Mouse (Mus musculus): ENCODE data around the gene Ttc7.

The Ttc7 gene

GRCm38 (mm10) chr17:87282706-87283053, at the start of gene Ttc7:
Gene Ttc7 (plus strand): TSS chr17:87282886.
- in situ Hi-C loops (cut with MboI, MseI) = loop anchor here in 1 of 2 experiments (5.0 kb wide), 1 partner anchor 560 kb away; no protein-coding TSS in a partner anchor

- in situ Hi-C loops (cut with MboI, MseI) = loop anchor here in 1 of 2 experiments (10.0 kb wide), 1 partner anchor 670 kb away; no protein-coding TSS in a partner anchor
Observed at GRCm38 (mm10) chr17:87235019-87235418, 47.7 kb upstream of the Ttc7 start.

DNA sequence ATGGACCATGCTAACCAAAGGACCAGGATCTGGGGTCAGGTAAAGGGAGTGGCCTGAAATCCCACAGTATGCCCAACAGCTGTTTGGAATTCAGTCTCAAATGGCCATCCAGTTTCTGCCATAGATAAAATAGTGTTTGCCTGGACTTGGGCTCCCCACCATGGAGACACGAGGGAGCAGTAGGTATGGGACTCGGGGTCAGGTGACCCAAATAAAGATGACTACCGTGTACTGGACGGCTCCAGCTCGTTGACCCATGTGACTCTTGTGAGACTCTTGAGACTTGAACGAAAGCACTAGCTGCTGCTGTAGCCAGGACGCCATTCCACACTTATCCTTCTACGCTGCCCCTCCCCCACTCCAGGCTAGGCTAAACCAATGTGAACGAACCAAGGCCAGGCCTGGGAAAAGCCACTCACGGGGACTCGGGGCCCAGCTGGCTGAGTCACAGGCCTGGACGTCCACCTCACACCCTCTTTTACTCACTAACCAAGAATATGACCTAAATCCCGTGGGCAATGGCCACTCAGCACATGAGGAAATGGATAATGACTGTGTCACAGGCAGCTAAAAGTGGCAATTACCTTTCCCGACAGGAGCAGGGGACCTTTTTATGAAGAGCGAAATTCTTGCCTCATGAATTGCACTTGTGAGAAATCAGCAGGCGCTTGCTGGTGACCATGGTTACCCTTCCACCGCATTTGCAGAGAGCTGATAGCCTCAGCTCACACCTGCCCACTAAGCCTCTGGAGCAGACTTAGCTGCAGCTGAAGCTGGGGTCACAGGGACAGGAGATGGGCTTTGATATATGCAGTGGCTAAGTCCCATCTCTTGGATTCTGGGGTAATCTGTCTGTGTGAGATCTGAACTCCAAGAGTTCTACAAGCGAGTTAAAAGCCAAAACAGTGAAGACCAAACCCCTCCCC, 45.7 kb upstream of the Ttc7 start:
- in situ Hi-C loops (cut with MboI, MseI) = loop anchor here in 1 of 2 experiments (10.0 kb wide), 1 partner anchor 668 kb away; no protein-coding TSS in a partner anchor

DNA sequence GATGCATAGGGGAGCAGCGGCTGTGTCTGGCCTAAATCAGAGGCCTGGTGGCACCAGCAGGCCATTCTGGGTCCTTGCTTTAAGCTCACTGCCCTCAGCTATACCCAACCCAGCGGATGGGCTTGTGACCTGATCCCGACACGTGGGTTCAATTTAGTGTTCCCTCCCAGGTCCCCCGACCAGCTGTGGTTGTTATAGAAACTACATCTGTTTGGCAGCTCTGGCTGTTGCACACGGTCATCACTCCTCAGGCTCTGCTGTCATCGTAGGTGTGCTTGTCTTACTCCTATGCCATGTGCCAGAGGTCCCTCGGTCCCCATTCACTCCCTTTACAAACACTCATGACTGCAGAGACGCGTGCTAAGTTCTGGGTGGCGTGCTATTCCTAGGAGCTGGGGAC, 44.9 kb upstream of the Ttc7 start:
- in situ Hi-C loops (cut with MboI, MseI) = loop anchor here in 1 of 2 experiments (10.0 kb wide), 1 partner anchor 667 kb away; no protein-coding TSS in a partner anchor

DNA sequence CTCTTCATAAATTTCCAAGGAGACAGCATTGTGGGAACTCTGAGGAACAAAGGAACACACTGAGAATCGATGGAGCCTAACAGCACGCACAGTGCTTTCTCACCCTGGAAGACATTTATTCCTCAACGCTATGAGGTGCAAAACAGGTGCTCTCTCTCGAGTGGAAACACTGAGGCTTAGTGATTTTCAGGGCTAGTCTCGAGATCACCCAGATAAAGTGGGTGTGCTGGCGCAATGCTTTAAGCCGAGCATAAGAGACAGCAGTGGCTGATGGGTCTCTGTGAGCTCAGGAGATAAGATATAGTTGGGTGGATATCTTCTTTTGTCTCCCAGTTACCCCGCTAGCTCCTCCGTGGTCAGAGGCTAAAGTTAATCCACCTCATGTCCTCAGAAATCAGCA, 36.6 kb upstream of the Ttc7 start:
- in situ Hi-C loops (cut with MboI, MseI) = no loop called here

DNA sequence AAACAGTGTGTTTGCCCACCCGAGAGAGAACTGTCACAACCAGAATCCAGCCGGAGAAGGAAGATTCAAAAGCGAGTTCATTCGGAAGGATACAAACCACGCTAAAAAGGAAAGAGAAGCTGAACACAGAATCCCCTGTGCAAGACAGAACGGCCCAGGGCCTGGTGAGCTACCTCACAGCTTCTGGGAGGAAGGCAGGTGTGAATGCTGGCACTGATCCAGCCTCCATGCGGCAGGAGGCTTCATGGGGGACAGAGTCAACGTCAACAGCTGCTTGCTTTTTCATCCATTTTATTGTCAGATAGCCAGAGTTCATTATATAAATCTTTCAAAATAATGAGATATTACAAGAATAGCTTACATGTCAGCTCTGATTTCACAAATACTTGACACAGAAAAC, 28.3 kb upstream of the Ttc7 start:
- in situ Hi-C loops (cut with MboI, MseI) = loop anchor here (5.0 kb wide), 2 partner anchors 212 to 337 kb away; partner anchors contain the start of gene Tmem247 (in 2 of the 2)

DNA sequence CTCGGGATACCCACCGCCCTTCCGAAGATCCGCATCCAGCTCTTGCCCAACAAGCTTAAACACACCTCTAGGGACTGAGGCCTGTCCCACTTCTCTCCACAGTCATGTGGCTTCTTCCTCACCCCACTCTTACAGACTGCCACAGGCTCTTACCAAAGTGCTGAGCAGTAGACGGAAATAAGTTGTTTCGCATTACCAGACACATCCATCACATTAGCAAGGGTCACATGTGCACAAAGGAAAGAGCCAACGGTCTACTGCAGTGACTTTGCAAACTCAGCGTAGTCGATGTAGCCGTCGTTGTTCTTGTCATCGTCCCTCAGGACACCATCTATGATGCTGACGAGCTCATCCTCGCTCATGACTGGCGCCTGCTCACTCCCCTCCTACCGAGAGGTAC, 27.0 kb upstream of the Ttc7 start:
- in situ Hi-C loops (cut with MboI, MseI) = no loop called here

- in situ Hi-C loops (cut with MboI, MseI) = no loop called here
Observed at GRCm38 (mm10) chr17:87263401-87263800, 19.3 kb upstream of the Ttc7 start.

DNA sequence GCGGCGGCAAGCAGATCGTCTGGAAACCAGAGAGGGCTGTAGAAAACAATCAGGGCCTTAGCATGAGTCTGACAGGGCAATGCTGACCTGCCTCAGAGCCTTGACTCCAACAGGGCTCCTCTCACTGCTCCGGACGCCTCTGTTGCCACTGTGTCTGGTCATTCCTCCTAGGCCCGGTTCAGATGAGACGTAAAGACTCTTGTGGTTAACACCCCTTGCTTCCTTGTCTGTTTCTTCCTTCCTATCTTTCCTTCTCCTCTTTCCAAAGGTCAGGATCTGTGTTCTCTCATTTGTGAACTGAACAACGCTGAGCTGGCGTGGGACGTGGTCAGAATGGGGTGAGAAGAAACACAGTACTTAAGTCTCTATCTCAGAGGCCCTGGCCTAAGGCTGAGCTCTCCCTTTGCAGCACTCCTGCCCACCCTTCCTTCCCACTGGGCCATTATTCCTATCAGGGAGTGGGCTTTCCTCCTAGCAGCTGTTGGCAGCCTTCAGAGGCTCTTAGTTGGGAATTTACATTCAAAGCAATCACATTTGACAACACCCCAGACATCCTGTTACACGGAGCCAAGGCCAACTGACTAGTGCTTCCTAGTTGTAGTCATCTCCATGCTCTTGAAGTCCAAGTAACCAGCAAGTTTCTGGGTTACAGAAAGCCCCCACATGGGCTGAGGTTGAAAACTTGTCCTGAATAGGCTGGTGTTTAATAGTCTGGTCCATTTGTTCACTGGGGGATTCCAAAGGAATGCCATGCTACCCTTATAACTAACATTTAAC, 18.4 kb upstream of the Ttc7 start:
- in situ Hi-C loops (cut with MboI, MseI) = no loop called here

DNA sequence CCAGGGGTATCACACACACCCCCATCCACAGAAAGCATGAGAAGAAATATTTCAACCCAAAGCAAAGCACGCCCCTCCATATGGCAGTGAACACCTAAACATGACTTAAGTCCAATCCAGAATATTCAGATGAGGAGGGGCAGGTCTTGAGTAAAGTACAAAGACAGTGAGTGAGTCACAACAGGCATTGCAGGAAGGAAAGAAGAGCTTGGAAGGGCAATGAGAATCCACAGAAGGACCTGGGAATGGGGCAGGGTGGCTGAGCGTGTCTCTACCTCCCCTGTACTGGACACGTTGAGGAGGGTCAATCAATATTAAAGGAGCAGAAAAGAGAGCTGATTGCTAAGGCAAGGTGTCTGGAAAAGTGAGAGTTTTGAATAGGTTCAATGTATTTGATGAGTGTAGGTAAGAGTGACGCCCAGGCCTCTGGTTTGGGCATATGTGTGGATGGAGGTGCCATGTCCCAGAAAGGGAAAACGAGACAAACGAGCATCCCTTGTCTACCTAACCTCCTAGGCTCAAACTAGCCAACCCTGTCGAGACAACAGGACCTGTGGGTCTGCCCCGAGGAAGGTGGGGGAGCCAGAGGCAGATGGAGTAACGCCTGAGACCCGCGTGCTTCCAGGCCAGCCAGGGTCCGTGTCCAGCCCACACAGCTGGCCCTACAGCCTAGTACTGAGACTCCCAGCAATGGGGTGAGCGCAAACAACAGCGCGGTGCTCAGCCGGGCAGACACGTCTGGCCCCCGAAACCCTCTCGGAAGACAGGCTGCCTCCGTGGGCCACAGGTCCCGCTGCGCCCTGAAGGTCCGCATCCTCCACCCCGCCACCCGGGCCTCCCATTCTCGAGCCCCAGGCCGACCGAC, 17.5 kb upstream of the Ttc7 start:
- in situ Hi-C loops (cut with MboI, MseI) = no loop called here

- in situ Hi-C loops (cut with MboI, MseI) = no loop called here
Observed at GRCm38 (mm10) chr17:87265792-87266186, 16.9 kb upstream of the Ttc7 start, which contains the start of gene Mcfd2. Gene Mcfd2 (minus strand): TSS chr17:87265935.

- in situ Hi-C loops (cut with MboI, MseI) = no loop called here
Observed at GRCm38 (mm10) chr17:87269454-87269853, 13.2 kb upstream of the Ttc7 start.

DNA sequence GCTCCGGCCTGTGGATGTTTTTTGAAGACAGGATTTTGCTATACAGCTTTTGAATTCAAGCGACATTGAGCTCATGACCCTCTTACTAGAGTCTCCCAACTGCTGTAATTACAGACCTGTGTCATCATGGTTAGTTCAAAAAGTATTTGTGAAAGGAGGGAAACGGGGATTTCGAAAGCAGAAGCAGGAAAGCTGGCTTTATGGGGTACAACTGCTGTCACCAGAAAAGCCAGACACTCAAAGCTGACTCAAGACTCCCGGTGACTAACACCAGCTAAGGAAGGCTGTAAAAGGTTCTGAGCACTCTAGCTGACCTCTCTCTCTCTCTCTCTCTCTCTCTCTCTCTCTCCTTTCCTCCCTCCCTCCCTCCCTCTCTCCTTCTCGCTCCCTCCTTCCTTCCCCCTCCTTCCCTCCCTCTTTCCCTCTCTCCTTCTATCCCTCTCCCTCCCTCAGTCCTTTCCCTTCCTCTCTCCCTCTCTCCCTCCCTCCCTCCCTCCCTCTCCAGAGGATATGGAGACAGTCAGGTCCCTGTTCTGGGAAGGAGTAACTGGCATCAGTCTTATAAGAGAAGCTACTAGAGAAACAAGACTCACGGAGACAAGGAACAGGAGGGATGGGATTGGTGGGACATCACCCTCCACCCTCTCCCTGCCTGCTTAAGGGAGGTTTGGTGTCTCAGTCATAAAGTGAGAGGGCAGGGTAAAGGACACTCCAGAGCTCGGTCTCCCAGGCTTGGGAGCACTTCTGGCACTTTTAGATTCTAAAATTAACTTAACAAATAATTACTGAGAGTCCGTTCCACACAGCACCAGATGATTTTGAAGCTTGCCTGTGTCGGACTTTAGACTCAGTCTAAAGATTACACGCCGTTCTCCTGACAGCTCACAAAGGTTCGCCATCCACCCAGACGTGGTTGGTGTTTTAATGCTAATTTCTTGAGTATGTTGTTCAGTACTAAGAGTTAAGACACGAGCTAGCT, 7.0 kb upstream of the Ttc7 start:
- in situ Hi-C loops (cut with MboI, MseI) = no loop called here

DNA sequence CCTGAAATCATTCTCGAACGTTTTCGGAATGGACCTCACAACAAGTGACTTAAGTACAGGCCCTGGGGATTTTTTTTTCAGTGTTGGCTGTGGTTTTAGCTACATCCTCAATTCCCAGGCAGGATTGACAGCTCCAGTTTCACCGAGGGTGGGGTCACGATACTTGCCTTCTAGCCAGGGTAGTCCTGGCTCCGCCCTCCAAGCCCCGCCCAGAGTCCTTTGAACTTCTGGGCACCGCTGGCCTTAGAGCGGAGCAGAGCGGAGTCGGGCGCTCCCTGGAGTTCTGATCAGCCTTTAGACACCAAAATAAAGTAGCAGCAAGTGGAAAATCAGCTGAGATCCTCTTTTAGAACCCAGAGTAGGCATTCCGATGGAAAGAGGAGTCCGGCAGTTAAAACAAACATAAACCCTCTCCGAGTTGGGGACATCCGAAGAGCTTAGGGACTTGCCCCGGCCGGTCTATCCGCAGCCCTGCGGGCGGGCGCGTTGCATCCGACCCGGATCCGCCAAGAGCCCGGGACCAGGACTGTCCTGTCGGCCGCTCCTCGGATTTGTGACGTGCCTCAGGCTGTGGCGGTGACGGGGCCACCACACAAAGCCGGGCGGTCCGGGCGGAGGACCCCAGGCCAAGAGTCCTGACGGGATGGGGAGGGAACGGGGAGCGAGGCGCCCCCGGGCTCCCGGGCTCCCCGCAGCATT, 530 bp upstream of the Ttc7 start:
- in situ Hi-C loops (cut with MboI, MseI) = loop anchor here in 1 of 2 experiments (5.0 kb wide), 1 partner anchor 560 kb away; no protein-coding TSS in a partner anchor

DNA sequence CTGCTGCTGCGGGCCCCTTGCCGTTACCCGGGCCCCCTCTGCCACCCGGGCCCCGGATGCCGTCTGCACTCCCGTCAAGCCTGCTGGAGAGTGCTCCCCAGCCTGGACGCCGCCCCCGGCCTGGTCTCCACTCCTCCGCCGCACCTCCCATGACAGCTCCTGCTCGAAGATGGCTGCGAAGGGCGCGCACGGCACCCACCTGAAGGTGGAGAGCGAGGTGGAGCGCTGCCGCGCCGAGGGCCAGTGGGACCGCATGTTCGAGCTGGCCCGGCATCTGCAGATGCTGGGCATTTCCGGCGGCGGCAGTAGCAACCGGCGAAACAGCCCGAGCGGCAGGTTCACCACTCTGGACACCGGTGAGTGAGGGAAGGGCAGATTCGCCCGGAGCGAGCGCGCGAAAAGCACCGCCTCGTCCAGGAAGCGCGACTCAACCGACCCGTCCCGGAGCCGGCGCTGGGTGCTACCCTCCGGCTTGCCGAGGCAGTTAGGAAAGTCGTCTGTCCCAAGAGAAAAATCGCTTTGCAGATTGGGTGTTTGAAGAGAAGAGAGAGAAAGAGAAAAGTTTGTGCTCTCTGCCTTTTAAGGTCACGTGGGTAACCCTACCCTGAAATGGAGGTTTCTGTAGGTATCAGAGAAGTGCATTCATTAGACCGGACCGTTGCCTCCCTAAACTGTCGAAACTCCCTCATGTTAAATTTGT, 519 bp downstream of the Ttc7 start:
- in situ Hi-C loops (cut with MboI, MseI) = loop anchor here in 1 of 2 experiments (5.0 kb wide), 1 partner anchor 559 kb away; no protein-coding TSS in a partner anchor

DNA sequence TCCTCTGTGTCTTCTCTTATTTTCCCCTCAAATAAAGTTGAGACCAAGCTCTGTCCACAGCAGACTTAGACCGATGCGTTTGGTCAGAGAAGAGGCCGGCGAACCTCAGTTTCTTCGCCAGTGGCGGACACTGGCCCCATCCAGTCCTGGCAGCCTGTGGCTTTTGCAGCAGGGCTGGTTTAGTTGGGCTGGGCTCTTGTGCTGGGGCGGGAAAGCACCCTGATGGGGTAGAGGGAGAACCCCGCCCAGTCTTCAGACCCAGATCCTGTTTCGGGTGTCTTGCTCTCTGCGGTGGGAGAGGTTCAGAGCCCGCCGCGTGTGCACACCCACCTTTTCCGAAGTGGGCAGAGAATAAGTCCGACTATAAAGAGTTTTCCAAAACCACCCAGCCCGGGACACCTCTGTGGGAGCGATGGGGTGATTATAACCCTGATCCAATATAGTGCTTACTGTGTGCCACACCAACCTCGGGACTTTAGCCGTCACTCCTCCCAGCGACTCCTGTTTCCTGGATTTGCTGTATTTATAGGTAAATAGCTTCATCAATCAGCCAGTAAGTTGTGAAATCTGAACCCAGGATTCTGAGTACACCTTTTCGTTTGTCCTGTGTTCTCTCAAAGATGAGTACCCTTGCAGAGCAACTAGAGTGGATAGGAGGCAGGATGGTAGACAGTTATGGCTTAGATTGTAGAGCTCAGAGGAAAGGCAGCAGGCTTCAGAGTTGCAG, 1.2 kb downstream of the Ttc7 start:
- in situ Hi-C loops (cut with MboI, MseI) = loop anchor here in 1 of 2 experiments (5.0 kb wide), 1 partner anchor 558 kb away; no protein-coding TSS in a partner anchor

- in situ Hi-C loops (cut with MboI, MseI) = loop anchor here in 1 of 2 experiments (5.0 kb wide), 1 partner anchor 558 kb away; no protein-coding TSS in a partner anchor
Observed at GRCm38 (mm10) chr17:87284482-87285040, 1.9 kb downstream of the Ttc7 start.

Data from T-helper 17 cell (primary cell).